Comparison of ENCODE assay signal across 12 mouse cellular contexts in genomic region chr7:129791450-129791820, GRCm38 (mm10).
A peak's percentile ranks its signal among the peaks of the same experiment; 100 is the strongest.
DNase-seq lines count a peak whose midpoint lies in the region; ATAC-seq and TF ChIP-seq lines count a peak whose summit lies in the region.
"Had no signal": no experiment of that assay in that cellular context is flagged by ENCODE, and none has a peak within 500 bp of the region (broad histone marks: within the 10 kb centered on the region; RNA-seq: fewer than 3 reads in every experiment).

No protein-coding gene starts in this region.

- H3K4me3 ChIP-seq in layer of hippocampus, adult 2 months: no peak overlapping the region
- H3K4me3 ChIP-seq: intestine, embryonic 15.5 days had no signal

- peak; percentile 77 to 83 for DNase-seq in cerebellum, postnatal 10 days
- peak; percentile 38 to 47 for DNase-seq in layer of hippocampus, adult 2 months (ENCODE audit: low spot score in 2 of 2)
- DNase-seq in layer of hippocampus, postnatal 25 days (ENCODE audit: extremely low spot score in 1 of 2, low spot score in 1 of 2): no peak
- DNase-seq in NIH3T3 (ENCODE audit: low read depth): peak; percentile 44
- DNase-seq in lung, postnatal 10 days: peak; percentile 64
- DNase-seq in yolk sac, embryonic 10.5 days (ENCODE audit: low spot score): no peak
- DNase-seq in urinary bladder, postnatal 4 days (ENCODE audit: low spot score in 2 of 2): no peak
- DNase-seq: embryo, embryonic 11 days; kidney, postnatal 4 days; thymus, postnatal 36 days had no signal

- TF ChIP-seq CTCF in layer of hippocampus, adult 2 months (conservative IDR thresholded peaks at IDR 0.05): no peak

- no peak overlapping the region; the same call in 1 of the 2 replicates for H3K27ac ChIP-seq in layer of hippocampus, adult 2 months
- H3K27ac ChIP-seq: intestine, embryonic 15.5 days had no signal

- ATAC-seq in cerebellum, adult (ENCODE audit: insufficient number of reproducible peaks, low FRiP score, low TSS enrichment): no peak
- ATAC-seq: intestine, embryonic 15.5 days had no signal

Comparison
In these comparisons a context has a peak if more than half of its experiments do, and no peak if none do; other contexts are left out.
1. DNase-seq: peak in cerebellum, postnatal 10 days (2 of 2), layer of hippocampus, adult 2 months (2 of 2), NIH3T3 (single experiment) and lung, postnatal 10 days (single experiment); none in layer of hippocampus, postnatal 25 days (0 of 2), yolk sac, embryonic 10.5 days (single experiment) and urinary bladder, postnatal 4 days (0 of 2).